Mouse (Mus musculus) heart, postnatal 10 days (tissue): Measurements from ENCODE around the gene Bcor. TPM values are rescaled to one million over a fixed set of nuclear protein-coding genes. Genes with fewer than 3 reads are reported as not detected.

ENCODE experiments used
- DNase-seq, 2 experiments: peaks; one replicate each; pipeline ENCODE4 v3.0.0; 2021
- intact Hi-C: fragments of 180-260 bp; cut with DNase I; formaldehyde crosslinking; loops from one replicate; pipeline ENCODE4 v1.15.1; 2025
- total RNA-seq, 2 experiments: library from RNA; stranded (reverse); gene quantifications; 2 replicates each; pipeline ENCODE4 v1.2.3; 2021

Gene Bcor
- total RNA-seq, 2 experiments from 2014 or later, result 26.4 to 38.5 TPM

GRCm38 (mm10) chrX:12128165-12129083, 31.7 kb downstream of the Bcor start:
- intact Hi-C loops, result no loop called here

GRCm38 (mm10) chrX:12127799-12128164, 32.4 kb downstream of the Bcor start:
- peak in 1 of 2 experiments; percentile 36 for DNase-seq
- intact Hi-C loops, result no loop called here

More at GRCm38 (mm10) chrX:12128165-12129083, 31.7 kb downstream of the Bcor start:
- DNase-seq, result peak; percentile 69 to 71

GRCm38 (mm10) chrX:12127106-12127670, 33.0 kb downstream of the Bcor start:
- intact Hi-C loops, result no loop called here

GRCm38 (mm10) chrX:12126408-12127105, 33.6 kb downstream of the Bcor start:
- intact Hi-C loops, result no loop called here
- no peak for DNase-seq

More at GRCm38 (mm10) chrX:12127106-12127670, 33.0 kb downstream of the Bcor start:
- peak in 1 of 2 experiments; percentile 12 for DNase-seq

GRCm38 (mm10) chrX:12124571-12124970, 35.6 kb downstream of the Bcor start:
- intact Hi-C loops, result no loop called here

GRCm38 (mm10) chrX:12123687-12124087, 36.5 kb downstream of the Bcor start:
- DNase-seq, result peak in 1 of 2 experiments; percentile 18
- intact Hi-C loops, result no loop called here

More at GRCm38 (mm10) chrX:12124571-12124970, 35.6 kb downstream of the Bcor start:
- no peak for DNase-seq

- DNase-seq, result peak; percentile 44 to 57
- intact Hi-C loops, result no loop called here
Observed at GRCm38 (mm10) chrX:12122594-12123331, 37.4 kb downstream of the Bcor start.

GRCm38 (mm10) chrX:12119476-12119875, 40.7 kb downstream of the Bcor start:
- DNase-seq, result no peak
- intact Hi-C loops, result loop anchor here (2.0 to 10.0 kb wide), 2 partner anchors 19 to 525 kb away; no protein-coding TSS in a partner anchor

GRCm38 (mm10) chrX:12116128-12116527, 44.0 kb downstream of the Bcor start:
- peak; percentile 62 to 64 for DNase-seq
- intact Hi-C loops, result loop anchor here (10.0 kb wide), 1 partner anchor 529 kb away; no protein-coding TSS in a partner anchor

GRCm38 (mm10) chrX:12112166-12112565, 48.0 kb downstream of the Bcor start:
- DNase-seq, result peak; percentile 49 to 58
- intact Hi-C loops, result loop anchor here (10.0 kb wide), 1 partner anchor 533 kb away; no protein-coding TSS in a partner anchor

- no peak for DNase-seq
- intact Hi-C loops, result loop anchor here (10.0 kb wide), 1 partner anchor 534 kb away; no protein-coding TSS in a partner anchor
Observed at GRCm38 (mm10) chrX:12110518-12110917, 49.6 kb downstream of the Bcor start.

- peak; percentile 48 to 66 for DNase-seq
- intact Hi-C loops, result no loop called here
Observed at GRCm38 (mm10) chrX:12105358-12105757, 54.8 kb downstream of the Bcor start.

- DNase-seq, result no peak
- intact Hi-C loops, result no loop called here
Observed at GRCm38 (mm10) chrX:12096783-12097526, 63.2 kb downstream of the Bcor start.

- intact Hi-C loops, result no loop called here
- DNase-seq, result no peak
Observed at GRCm38 (mm10) chrX:12093371-12093770, 66.8 kb downstream of the Bcor start.

- intact Hi-C loops, result no loop called here
- DNase-seq, result peak; percentile 61
Observed at GRCm38 (mm10) chrX:12091431-12092061, 68.6 kb downstream of the Bcor start.

GRCm38 (mm10) chrX:12090871-12091404, 69.2 kb downstream of the Bcor start:
- intact Hi-C loops, result no loop called here
- peak; percentile 79 to 85 for DNase-seq

- intact Hi-C loops, result no loop called here
- peak in 1 of 2 experiments; percentile 25 for DNase-seq
Observed at GRCm38 (mm10) chrX:12090151-12090870, 69.8 kb downstream of the Bcor start.
